Mouse (Mus musculus): ENCODE data around the gene Borcs7. TPM values are rescaled to one million over a fixed set of nuclear protein-coding genes. Genes with fewer than 3 reads are reported as not detected.

The Borcs7 gene
- 14.1 and 15.3 TPM in 2 replicates for polyA plus RNA-seq (2015; fragmentation: Nextera tagmentation; extraction: Ambion mirVana)

- H3K9me3 ChIP-seq (replicated peaks; ENCODE audit: control insufficient read depth, low read length): no peaks in the 10 kb centered on the region
- peak within 1 kb of the TSS; percentile 66 for H3K27ac ChIP-seq (ENCODE audit: low read length)
- 2% methylated on average over 44 of the region's 44 CpGs for WGBS
- no peaks in the 10 kb centered on the region for H3K4me1 ChIP-seq (ENCODE audit: control insufficient read depth, insufficient read depth, low read length)
- peak within 1 kb of the TSS; percentile 70 for H3K4me3 ChIP-seq (replicated peaks; ENCODE audit: low read length)
- no peaks in the 10 kb centered on the region for H3K36me3 ChIP-seq (ENCODE audit: control insufficient read depth, insufficient read depth, low read length)
- H3K9ac ChIP-seq (ENCODE audit: low read length): peak within 1 kb of the TSS; percentile 85
- ATAC-seq (ENCODE audit: insufficient read depth, low FRiP score): peak; percentile 96
- peak within 1 kb of the TSS; percentile 52 for H3K4me2 ChIP-seq (ENCODE audit: low read depth, low read length)
- no peaks in the 10 kb centered on the region for H3K27me3 ChIP-seq (ENCODE audit: control insufficient read depth, insufficient read depth, low read length)
Observed at GRCm38 (mm10) chr19:46689460-46690372, at the start of gene Borcs7. Gene Borcs7 (plus strand): TSS chr19:46689906.

GRCm38 (mm10) chr19:46640780-46641179, 48.9 kb upstream of the Borcs7 start:
- H3K9me3 ChIP-seq (replicated peaks; ENCODE audit: control insufficient read depth, low read length): no peaks in the 10 kb centered on the region
- no peak overlapping the region for H3K4me2 ChIP-seq (ENCODE audit: low read depth, low read length)
- peaks cover 62% of the 10 kb centered on the region for H3K4me1 ChIP-seq (ENCODE audit: control insufficient read depth, insufficient read depth, low read length)
- ATAC-seq (ENCODE audit: insufficient read depth, low FRiP score): no peak
- 84% methylated on average over 8 of the region's 8 CpGs for WGBS
- no peak overlapping the region for H3K4me3 ChIP-seq (replicated peaks; ENCODE audit: low read length)
- peak overlapping the region; percentile 96 for H3K27ac ChIP-seq (ENCODE audit: low read length)
- no peaks in the 10 kb centered on the region for H3K27me3 ChIP-seq (ENCODE audit: control insufficient read depth, insufficient read depth, low read length)
- H3K36me3 ChIP-seq (ENCODE audit: control insufficient read depth, insufficient read depth, low read length): peaks cover 3% of the 10 kb centered on the region; the same call in 1 of the 2 replicates
- H3K9ac ChIP-seq (ENCODE audit: low read length): peak overlapping the region; percentile 23; the same call in 1 of the 2 replicates

GRCm38 (mm10) chr19:46641420-46642085, 48.2 kb upstream of the Borcs7 start:
- Histone ChIP-seq H3K4me3 (replicated peaks; ENCODE audit: low read length) (peak overlapping the region; percentile 6; the same call in 1 of the 2 replicates), H3K4me1 (ENCODE audit: control insufficient read depth, insufficient read depth, low read length) (peaks cover 63% of the 10 kb centered on the region), H3K9me3 (replicated peaks; ENCODE audit: control insufficient read depth, low read length) (no peaks in the 10 kb centered on the region), H3K27me3 (ENCODE audit: control insufficient read depth, insufficient read depth, low read length) (no peaks in the 10 kb centered on the region), H3K36me3 (ENCODE audit: control insufficient read depth, insufficient read depth, low read length) (peaks cover 6% of the 10 kb centered on the region), H3K27ac (ENCODE audit: low read length) (peak overlapping the region; percentile 96), H3K9ac (ENCODE audit: low read length) (peak overlapping the region; percentile 37), H3K4me2 (ENCODE audit: low read depth, low read length) (peak overlapping the region; percentile 45)
- 32% methylated on average over 19 of the region's 19 CpGs for WGBS
- ATAC-seq (ENCODE audit: insufficient read depth, low FRiP score): peak; percentile 73

- peak; percentile 26; the same call in 1 of the 2 replicates for ATAC-seq (ENCODE audit: insufficient read depth, low FRiP score)
- Histone ChIP-seq H3K36me3 (ENCODE audit: control insufficient read depth, insufficient read depth, low read length) (peaks cover 6% of the 10 kb centered on the region), H3K9me3 (replicated peaks; ENCODE audit: control insufficient read depth, low read length) (no peaks in the 10 kb centered on the region), H3K4me1 (ENCODE audit: control insufficient read depth, insufficient read depth, low read length) (peaks cover 67% of the 10 kb centered on the region), H3K4me3 (replicated peaks; ENCODE audit: low read length) (peak overlapping the region; percentile 6; the same call in 1 of the 2 replicates), H3K4me2 (ENCODE audit: low read depth, low read length) (peak overlapping the region; percentile 45), H3K27ac (ENCODE audit: low read length) (peak overlapping the region; percentile 96), H3K9ac (ENCODE audit: low read length) (peak overlapping the region; percentile 37), H3K27me3 (ENCODE audit: control insufficient read depth, insufficient read depth, low read length) (no peaks in the 10 kb centered on the region)
- 38% methylated on average over 22 of the region's 22 CpGs for WGBS
Observed at GRCm38 (mm10) chr19:46642136-46642753, 47.5 kb upstream of the Borcs7 start.

- H3K4me1 ChIP-seq (ENCODE audit: control insufficient read depth, insufficient read depth, low read length): peaks cover 67% of the 10 kb centered on the region
- no peaks in the 10 kb centered on the region for H3K27me3 ChIP-seq (ENCODE audit: control insufficient read depth, insufficient read depth, low read length)
- no peak overlapping the region for H3K4me3 ChIP-seq (replicated peaks; ENCODE audit: low read length)
- H3K27ac ChIP-seq (ENCODE audit: low read length): no peak overlapping the region
- H3K9ac ChIP-seq (ENCODE audit: low read length): peak overlapping the region; percentile 17; the same call in 1 of the 2 replicates
- no peak for ATAC-seq (ENCODE audit: insufficient read depth, low FRiP score)
- H3K4me2 ChIP-seq (ENCODE audit: low read depth, low read length): no peak overlapping the region
- peaks cover 10% of the 10 kb centered on the region for H3K36me3 ChIP-seq (ENCODE audit: control insufficient read depth, insufficient read depth, low read length)
- H3K9me3 ChIP-seq (replicated peaks; ENCODE audit: control insufficient read depth, low read length): no peaks in the 10 kb centered on the region
- WGBS: 69% methylated on average over 5 of the region's 5 CpGs
Observed at GRCm38 (mm10) chr19:46643236-46643635, 46.5 kb upstream of the Borcs7 start.

GRCm38 (mm10) chr19:46644343-46644792, 45.3 kb upstream of the Borcs7 start:
- no peaks in the 10 kb centered on the region for H3K9me3 ChIP-seq (replicated peaks; ENCODE audit: control insufficient read depth, low read length)
- no peak overlapping the region for H3K4me3 ChIP-seq (replicated peaks; ENCODE audit: low read length)
- no peak overlapping the region for H3K4me2 ChIP-seq (ENCODE audit: low read depth, low read length)
- H3K27ac ChIP-seq (ENCODE audit: low read length): peak overlapping the region; percentile 75
- no peak overlapping the region; the same call in 1 of the 2 replicates for H3K9ac ChIP-seq (ENCODE audit: low read length)
- 72% methylated on average over 10 of the region's 10 CpGs for WGBS
- H3K36me3 ChIP-seq (ENCODE audit: control insufficient read depth, insufficient read depth, low read length): peaks cover 10% of the 10 kb centered on the region
- ATAC-seq (ENCODE audit: insufficient read depth, low FRiP score): no peak
- peaks cover 67% of the 10 kb centered on the region for H3K4me1 ChIP-seq (ENCODE audit: control insufficient read depth, insufficient read depth, low read length)
- no peaks in the 10 kb centered on the region for H3K27me3 ChIP-seq (ENCODE audit: control insufficient read depth, insufficient read depth, low read length)

GRCm38 (mm10) chr19:46644793-46645602, 44.7 kb upstream of the Borcs7 start:
- Histone ChIP-seq H3K36me3 (ENCODE audit: control insufficient read depth, insufficient read depth, low read length) (peaks cover 10% of the 10 kb centered on the region), H3K4me3 (replicated peaks; ENCODE audit: low read length) (no peak overlapping the region), H3K27me3 (ENCODE audit: control insufficient read depth, insufficient read depth, low read length) (no peaks in the 10 kb centered on the region), H3K4me1 (ENCODE audit: control insufficient read depth, insufficient read depth, low read length) (peaks cover 66% of the 10 kb centered on the region), H3K9ac (ENCODE audit: low read length) (peak overlapping the region; percentile 36; the same call in 1 of the 2 replicates), H3K9me3 (replicated peaks; ENCODE audit: control insufficient read depth, low read length) (no peaks in the 10 kb centered on the region), H3K4me2 (ENCODE audit: low read depth, low read length) (no peak overlapping the region), H3K27ac (ENCODE audit: low read length) (peak overlapping the region; percentile 75)
- ATAC-seq (ENCODE audit: insufficient read depth, low FRiP score): peak; percentile 51; the same call in 1 of the 2 replicates
- WGBS: 26% methylated on average over 12 of the region's 12 CpGs

GRCm38 (mm10) chr19:46646041-46646481, 43.6 kb upstream of the Borcs7 start:
- Histone ChIP-seq H3K27ac (ENCODE audit: low read length) (peak overlapping the region; percentile 75; the same call in 1 of the 2 replicates), H3K4me1 (ENCODE audit: control insufficient read depth, insufficient read depth, low read length) (peaks cover 57% of the 10 kb centered on the region), H3K36me3 (ENCODE audit: control insufficient read depth, insufficient read depth, low read length) (peaks cover 10% of the 10 kb centered on the region), H3K27me3 (ENCODE audit: control insufficient read depth, insufficient read depth, low read length) (no peaks in the 10 kb centered on the region), H3K4me3 (replicated peaks; ENCODE audit: low read length) (no peak overlapping the region), H3K9ac (ENCODE audit: low read length) (no peak overlapping the region), H3K4me2 (ENCODE audit: low read depth, low read length) (no peak overlapping the region), H3K9me3 (replicated peaks; ENCODE audit: control insufficient read depth, low read length) (no peaks in the 10 kb centered on the region)
- WGBS: 79% methylated on average over 12 of the region's 12 CpGs
- no peak for ATAC-seq (ENCODE audit: insufficient read depth, low FRiP score)
